Mouse (Mus musculus): Measurements from ENCODE around the gene Aqp6.

GRCm38 (mm10) chr15:99592177-99592576 is 9.0 kb upstream of the Aqp6 start:
- TF ChIP-seq CTCF (conservative IDR thresholded peaks at IDR 0.05; ENCODE audit: insufficient read depth, insufficient read length, low read depth, low read length) (no peak), POLR2A (IDR thresholded peaks at IDR 0.05; ENCODE audit: low read depth, low read length) (no peak)

All from kidney, adult 2 months (tissue).